Mouse (Mus musculus) gastrocnemius, postnatal 10 days (tissue): ENCODE data around the gene Axl. TPM values are rescaled to one million over a fixed set of nuclear protein-coding genes. Genes with fewer than 3 reads are reported as not detected.
A peak's percentile ranks its signal among the peaks of the same experiment; 100 is the strongest.

ENCODE experiments used
- DNase-seq: peaks from one replicate; pipeline ENCODE4 v3.0.0; 2021; ENCODE audit warnings: mixed read lengths
- microRNA-seq, 2 experiments: library from miRNA; unstranded; fragments of <30 nt; microRNA quantifications; one replicate each; pipeline ENCODE4 v1.2.0; 2021
- total RNA-seq, 2 experiments: library from RNA; stranded (reverse); gene quantifications; 2 replicates each; pipeline ENCODE4 v1.2.3; 2021

Gene Axl
- total RNA-seq, 2 experiments from 2014 or later, result 89.3 to 110 TPM

DNA sequence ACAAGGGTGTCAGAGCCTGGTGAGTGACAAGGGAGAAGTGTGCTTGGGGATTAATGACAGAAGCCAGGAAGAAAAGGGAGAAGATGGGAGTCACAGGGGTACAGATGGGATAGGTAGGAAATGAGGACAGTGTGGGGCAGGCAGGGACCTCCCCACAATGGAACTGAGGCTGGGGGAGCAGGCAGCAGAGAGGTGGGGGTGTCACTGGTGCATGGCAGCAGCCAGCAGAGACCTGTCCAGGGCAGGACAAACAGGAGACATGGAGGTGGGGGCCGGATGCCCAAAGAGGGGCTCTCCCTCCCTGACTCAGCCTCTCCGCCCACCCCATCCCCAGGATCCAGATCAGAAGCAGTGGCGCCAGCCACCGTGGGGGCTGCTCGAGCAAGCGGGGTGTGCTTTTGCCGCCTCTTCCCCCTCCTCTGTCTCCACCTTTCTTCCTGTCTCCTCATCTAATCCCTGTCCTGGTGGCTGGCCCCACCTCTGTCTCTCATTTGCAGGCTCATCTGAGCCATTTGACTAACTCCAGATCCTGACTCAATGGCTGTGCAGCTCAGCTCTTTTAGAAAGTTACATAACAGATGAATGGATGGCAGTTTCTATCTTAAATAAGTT, 77.9 kb downstream of the Axl start:
- DNase-seq, result no peak

DNA sequence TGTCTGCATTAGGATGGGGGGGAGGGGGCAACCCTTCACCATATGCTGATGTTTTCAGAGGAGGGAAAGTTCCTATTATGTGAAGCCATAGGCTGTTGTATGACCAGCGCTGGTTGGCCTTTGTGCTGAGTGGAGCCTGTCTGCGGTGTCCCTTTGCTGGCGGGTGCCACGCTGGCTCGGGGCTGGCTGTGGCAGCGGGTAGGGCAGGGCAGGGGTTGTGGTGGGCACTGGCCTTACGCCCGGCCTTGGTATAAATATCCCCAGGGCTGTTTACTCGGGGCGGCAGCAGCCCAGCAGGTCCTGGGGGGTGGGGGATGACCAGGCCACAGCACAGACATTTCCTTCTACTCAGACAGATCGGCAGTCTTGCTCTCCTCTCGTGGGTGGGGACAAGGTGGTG, 78.5 kb downstream of the Axl start:
- peak; percentile 48 for DNase-seq

- DNase-seq, result no peak
These were observed 80.8 kb downstream of the Axl start for GRCm38 (mm10) chr7:25707581-25708292.

Small RNAs within 50 kb of the gene (microRNA-seq; reads per million reads assigned to microRNA genes)
- gene Gm24865, result 0 reads per million in 2 experiments

Other genes with a start within 250 kb of the Axl start
- gene Ceacam2, start 248.8 kb downstream of the Axl start, total RNA-seq, result under 1 TPM; 0.35 to 0.75 TPM
- not detected for gene Erich4, start 172.8 kb downstream of the Axl start, total RNA-seq
- 10 to 100 TPM; 24.8 to 24.9 TPM for gene Dmac2, start 169.3 kb downstream of the Axl start, total RNA-seq
- gene B3gnt8, start 162.1 kb downstream of the Axl start, total RNA-seq, result 1 to 10 TPM; 1.9 to 2.5 TPM
- 10 to 100 TPM; 51.9 to 60.8 TPM for gene Bckdha, start 129.7 kb downstream of the Axl start, total RNA-seq
- gene Exosc5, start 129.5 kb downstream of the Axl start, total RNA-seq, result 10 to 100 TPM; 23.6 to 26.0 TPM
- under 1 TPM; 0.45 to 0.47 TPM for gene Tmem91, start 113.5 kb downstream of the Axl start, total RNA-seq
- gene B9d2, start 107.9 kb downstream of the Axl start, total RNA-seq, result 10 to 100 TPM; 10.5 to 10.9 TPM
- 10 to 100 TPM; 15.2 to 25.6 TPM for gene Tgfb1, start 101.7 kb downstream of the Axl start, total RNA-seq
- gene Ccdc97, start 69.6 kb downstream of the Axl start, total RNA-seq, result 10 to 100 TPM; 31.9 to 39.6 TPM
- gene Hnrnpul1, start 33.9 kb downstream of the Axl start, total RNA-seq, result 10 to 100 TPM; 91.8 to 98.1 TPM
- under 1 TPM; 0.27 to 0.52 TPM for gene Cyp2s1, start 28.2 kb upstream of the Axl start, total RNA-seq
- gene Cyp2b10, start 108.9 kb upstream of the Axl start, total RNA-seq, result not detected